Mouse (Mus musculus) T-helper 1 cell (primary cell): ENCODE measurements around the gene Cul9.
"Not testable (repeated sequence)": the region's sequence is repeated elsewhere in the genome, so short reads cannot be mapped to it uniquely, and the experiment has no call there.

ENCODE experiments used
- in situ Hi-C: fragments of 300-600 bp; cut with MboI, MseI; formaldehyde crosslinking; loops from one replicate; pipeline ENCODE4 v1.15.1; 2025; ENCODE audit warnings: high pct_unique_total_duplicates

The Cul9 gene

DNA sequence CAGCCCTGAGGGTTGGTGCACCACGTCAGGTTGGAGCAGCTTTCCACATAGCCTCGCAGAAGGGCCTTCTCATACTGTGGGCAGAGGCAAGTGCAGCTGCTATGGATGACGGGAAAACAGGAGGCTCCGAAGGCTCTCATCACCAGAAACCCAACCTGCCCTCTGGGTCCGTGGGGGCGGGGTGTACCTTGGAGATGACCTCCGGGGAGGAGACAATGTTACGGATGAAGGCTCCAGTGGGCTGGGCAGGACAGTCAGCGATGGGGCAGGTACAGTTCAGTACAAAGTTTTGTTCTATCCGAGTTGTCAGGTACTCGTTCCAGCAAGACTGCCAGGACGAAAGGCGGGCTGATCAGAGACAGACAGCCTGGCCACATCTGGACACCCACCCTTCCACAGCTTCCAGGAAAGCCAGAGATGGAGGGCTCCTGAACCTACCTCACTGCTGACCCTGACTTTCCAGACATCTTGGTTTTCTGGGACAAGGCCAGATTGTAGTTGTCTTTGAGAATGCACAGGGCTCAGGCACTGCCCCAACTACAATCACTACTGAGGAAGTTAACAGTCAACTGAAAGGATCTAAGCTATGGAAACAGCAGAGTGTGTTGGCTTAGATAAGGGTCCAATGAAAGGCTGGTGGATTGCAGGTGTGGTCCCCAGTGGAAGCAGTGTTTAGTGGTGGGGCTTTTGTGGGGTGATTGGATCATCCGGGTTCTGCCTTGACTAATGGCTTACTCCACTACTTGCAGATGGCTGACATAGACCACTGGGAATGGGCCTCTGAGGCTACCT is 42.1 kb downstream of the Cul9 start:
- in situ Hi-C loops = no loop called here

DNA sequence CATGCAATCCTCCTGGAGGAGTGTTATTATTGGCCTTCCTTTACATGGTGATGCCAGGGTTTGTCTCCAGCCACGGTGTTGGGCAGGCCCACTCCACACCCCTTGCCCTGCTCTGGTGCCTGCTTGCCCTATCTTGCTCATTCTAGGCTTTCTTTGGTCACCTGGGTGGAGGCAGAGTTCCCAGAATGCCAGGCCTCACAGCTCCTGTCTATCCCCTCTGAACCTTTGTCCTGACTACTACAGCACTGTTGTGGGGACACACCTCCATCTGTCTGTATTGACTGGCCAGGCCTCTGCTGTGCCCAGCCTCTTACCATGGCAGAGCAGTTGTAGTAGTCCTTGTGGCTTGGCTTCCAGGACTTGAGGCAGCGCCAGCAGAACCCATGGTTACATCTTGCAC is 43.4 kb downstream of the Cul9 start:
- in situ Hi-C loops = no loop called here

DNA sequence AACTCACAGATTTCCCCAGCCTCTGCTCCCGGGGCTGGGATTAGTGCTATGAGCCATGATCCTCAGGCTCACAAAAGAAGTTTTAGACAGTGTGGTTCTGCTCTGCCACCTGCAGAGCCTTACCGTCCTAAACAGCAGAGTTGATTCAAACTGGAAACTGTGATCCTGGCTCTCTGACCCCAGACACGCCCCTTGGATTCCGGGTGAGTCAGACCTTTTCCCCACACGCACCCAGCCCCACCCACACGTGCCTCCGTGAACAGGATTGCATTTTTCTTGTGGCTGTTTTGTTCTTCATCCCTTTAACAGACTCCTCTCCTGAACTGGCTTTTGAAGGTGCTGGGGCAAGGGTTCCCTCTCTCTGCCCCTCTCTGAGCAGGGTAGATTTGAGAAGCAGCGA is 48.2 kb downstream of the Cul9 start:
- in situ Hi-C loops = no loop called here

DNA sequence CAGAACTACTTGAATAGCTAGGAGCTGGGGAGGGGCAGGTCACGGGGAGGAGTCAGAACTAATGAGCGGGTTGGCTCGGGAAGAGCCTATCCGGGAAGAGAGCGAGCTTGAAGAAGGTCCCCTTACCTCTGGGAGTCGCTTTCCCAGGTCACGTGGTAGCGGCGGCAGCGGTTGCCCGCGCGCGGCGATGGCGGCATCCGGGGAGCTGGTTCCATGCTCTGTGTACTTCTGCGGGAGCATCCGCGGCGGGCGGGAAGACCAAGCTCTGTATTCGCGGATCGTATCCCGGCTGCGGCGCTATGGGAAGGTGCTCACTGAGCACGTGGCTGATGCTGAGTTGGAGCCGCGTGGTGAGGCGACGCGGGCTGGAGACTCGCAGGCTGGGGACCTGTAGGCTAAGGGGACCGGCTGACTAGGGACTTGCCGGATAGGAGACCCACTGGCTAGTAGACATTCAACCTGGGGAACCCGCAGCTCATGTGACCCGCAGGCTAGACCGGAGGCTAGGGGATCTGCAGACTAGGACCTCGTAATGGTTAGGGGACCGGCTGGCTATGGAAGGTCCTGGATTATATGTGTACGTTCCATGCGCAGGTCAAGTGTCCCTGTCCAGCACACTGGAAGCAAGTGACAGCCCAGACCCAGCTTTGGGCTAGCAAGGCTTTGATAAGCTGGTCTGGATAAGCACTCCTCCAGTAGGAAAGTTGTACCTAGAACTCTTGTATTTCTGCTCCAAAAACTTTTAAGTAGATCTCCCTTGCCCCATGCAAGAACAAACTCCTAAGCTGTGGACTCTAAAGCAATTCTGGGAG is 49.4 kb downstream of the Cul9 start, which contains the start of gene Dnph1:
Gene Dnph1 (plus strand): TSS at position 89 of the 812 bp plus-strand sequence.
- in situ Hi-C loops = no loop called here

DNA sequence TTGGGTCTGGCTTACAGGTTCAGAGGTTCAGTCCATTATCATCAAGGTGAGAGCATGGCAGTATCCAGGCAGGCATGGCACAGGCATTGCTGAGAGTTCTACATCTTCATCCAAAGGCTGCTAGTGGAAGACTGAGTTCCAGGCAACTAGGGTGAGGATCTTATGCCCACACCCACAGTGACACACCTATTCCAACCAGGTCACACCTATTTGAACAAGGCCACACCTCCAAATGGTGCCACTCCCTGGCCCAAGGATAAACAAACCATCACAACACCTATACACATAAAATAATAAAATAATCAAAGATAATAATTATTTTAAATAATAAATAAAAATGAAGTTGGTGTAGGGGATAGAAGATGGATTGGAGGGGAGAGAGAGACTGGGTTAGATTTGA is 50.1 kb downstream of the Cul9 start:
- in situ Hi-C loops = not testable (repeated sequence)

DNA sequence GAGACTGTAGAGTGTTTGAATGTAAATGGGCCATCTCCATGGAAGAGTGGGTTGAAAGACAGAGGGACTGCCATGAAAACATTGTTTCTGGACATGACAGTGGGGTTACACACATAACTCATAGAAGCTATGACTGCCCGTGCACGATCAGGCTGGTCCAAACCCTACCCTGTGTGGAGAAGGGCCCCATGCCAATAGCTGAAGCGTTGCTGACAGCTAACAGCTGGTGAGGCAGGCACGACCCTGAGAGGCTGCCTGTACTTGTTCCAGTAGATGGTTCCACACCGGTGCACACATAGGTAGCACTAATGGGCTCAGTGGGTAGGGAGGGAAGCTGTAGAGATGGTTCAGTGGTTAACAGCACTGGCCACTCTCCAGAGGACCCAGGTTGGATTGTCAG is 50.7 kb downstream of the Cul9 start:
- in situ Hi-C loops = no loop called here

DNA sequence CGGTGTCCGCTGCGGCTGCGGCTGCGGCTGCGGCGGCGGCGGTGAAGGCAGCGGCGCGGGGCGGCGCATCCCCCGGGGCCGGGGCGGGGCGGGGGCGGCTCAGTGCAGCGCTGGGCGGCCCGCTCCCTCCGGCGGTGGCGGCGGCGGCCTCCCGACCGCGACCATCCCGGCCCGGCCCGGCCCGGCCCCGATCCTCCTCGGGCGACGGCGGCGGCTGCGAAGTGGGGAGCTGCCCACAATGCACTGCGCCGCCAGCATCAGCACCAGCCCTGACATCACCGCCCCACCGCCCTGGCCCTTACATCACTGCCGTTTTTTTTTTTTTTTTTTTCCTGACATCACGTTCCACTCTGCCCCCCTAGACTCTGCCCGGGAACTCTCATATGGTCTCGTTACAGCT is 58.8 kb downstream of the Cul9 start, which contains the start of gene Ttbk1:
Gene Ttbk1 (minus strand): TSS at position 245 of the 400 bp plus-strand sequence.
- in situ Hi-C loops = no loop called here

DNA sequence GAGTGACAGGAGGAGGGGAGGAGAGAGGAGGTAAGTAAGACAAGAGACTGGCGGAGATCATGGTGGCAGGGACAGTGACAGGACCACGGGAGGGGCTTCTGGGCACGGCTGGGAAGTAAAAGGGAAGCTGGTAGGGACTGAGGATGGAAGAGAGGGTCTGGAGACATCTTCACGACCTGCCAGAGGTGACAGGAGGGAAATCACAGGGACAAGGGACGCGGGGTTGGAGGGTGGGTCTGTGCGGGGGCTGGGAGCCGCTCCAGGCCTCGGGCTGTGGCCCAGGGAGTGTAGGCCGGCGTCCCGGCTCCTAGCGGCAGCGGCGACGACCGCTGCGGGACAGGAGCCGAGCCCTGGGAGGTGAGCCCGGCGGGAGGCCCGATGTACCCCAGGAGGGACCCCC is 59.2 kb downstream of the Cul9 start:
- in situ Hi-C loops = no loop called here

DNA sequence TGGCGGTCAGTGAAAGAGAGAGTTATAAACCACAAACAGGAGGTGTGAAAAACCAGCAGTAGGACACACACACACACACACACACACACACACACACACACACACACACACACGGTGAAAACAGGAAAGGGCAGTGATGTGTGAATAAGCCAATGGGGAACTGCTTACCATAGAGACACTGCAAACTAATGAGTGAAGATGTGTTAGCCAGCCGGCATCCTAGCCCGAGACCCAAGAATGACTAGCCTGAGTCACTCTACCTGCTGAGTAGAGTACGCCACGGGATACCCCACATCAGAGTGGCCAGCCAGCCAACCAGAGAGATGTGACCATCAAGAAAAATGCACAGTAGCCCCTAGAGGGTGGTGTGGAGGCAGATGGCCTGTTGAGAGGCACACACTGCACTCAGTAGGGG is 61.7 kb downstream of the Cul9 start:
- in situ Hi-C loops = no loop called here

DNA sequence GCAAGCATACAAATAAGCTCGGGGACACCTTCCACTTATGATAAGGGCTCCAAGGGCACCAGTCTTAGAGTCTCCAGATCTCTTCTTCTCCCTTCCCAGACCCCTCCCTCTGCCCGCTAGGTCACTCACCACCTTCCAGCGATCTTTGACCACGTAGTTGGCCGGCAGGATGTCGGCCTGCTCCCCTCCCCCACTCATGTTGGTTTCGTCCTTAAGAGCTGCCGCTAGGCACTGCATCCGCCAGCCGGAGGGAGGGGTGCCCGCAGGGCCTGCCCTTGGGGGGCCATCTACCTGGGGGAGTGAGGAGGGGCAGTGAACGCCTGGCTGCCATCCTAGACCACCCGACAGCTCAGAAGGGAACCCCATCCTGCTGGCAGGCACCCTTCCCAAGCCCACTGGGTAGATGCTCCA is 62.2 kb downstream of the Cul9 start:
- in situ Hi-C loops = no loop called here

DNA sequence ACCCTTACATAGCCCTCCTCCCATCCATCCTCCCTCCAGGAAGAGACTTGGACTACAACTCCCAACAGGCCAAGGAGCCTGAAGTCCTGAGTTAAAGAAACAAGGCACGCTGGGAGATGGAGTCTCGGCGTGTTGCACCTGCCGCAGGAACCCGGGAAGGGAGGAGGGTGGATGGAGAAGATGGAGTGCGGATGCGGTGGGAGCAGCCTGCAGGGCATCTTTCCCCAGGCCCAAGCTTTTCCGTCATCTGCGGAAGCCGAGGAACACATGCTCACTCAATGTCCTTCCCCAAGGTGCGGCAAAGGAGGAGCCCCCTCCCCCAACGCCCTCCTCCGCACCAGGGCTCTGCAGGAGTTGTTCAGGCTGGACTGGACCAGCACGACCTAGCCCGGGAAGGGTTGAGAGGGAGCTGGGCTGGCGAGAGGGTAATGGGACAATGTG is 62.6 kb downstream of the Cul9 start:
- in situ Hi-C loops = no loop called here

DNA sequence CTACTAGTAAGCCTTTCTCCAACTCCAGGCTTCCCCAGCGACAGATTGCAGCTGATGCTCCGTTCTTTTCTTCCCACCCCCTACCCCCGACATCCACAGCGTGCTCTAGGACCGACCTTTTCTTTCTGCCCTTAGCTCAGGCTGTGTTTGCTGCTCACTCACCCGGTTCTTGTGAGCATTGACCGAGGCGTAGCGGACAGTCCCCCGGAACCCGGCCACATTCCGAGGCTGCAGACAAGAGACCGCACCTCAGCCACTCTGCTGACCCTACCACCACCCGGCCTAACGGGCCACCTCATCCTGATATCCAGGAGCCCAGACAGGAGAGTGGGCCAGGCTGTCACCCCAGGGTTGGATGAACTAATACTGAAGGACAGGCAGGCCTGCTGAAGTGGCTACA is 68.9 kb downstream of the Cul9 start:
- in situ Hi-C loops = no loop called here

DNA sequence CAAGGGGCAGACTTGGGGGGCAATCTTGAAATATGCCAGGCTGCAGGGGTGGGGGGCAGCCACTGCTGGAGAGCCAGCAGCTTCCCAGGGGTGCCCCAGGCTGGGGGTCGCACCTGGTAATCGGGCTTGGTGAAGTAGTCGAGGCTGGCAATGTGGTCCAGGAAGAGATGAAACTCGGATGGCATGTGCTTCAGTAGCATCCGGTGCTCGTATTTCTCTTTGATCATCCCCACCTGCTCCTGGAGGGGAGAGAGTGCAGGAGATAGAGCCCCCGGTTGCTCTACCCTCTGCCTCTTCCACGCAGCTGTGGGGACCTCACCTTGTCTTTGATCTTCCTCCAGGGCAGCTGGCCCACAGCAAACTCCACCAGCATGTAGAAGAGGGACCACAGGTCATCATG is 69.6 kb downstream of the Cul9 start:
- in situ Hi-C loops = no loop called here

DNA sequence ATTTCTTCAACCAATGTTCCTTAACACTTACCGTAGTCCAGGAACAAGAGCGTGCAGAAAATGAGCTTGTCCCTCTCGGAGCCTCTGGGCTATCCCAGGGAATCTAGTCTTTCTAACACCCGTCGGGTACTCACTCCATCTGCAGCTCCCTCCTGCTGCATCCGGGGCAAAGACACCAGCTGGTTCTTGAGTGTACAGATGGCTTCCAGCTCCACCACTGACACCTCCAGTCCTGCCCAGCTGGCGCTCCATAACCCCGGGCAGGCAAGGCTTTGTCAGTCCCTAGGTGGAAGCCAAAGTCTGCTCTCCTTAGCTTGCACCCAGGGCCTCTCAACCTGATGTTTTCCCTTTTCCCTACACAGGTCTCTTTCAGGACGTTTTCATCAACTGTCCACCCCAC is 78.4 kb downstream of the Cul9 start:
- in situ Hi-C loops = no loop called here

DNA sequence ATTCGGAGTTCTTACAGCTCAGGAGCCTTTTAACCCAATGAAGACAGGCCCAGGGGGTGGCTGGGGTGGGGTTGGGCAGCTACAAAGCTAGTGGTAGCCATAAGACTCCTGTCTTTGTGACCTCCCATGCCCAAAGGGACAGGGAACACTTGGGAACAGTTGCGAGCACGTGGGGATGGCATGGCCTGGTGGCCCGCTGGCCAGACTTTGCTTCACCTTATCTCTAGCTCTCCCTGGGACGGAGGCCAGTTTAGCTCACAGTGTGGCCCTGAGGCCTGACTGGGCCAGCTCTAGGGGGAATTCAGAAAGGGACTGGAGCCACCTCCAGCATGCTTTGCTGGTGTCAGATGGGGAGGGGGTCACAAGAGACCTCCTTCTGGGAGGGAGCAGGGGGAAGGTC is 84.0 kb downstream of the Cul9 start:
- in situ Hi-C loops = no loop called here

DNA sequence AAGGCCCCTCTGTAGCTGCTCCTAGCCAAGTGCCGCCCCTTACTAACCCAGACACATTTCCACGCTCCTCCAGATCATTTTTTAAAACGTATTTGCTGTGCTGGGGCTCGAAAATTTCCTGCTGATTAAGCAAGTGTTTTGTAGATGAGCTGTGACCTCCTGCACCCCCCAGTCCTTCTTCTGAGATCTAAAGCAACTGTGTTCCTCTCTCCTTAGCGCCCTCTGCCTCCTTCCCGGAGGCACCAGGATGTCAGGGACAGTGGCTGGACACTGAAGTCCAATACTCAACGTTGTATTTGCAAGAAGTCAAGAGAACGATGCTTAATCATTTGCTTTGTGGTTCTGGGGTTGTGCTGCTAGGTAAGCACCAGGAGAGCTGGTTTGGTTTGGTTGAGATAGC is 84.8 kb downstream of the Cul9 start:
- in situ Hi-C loops = no loop called here

DNA sequence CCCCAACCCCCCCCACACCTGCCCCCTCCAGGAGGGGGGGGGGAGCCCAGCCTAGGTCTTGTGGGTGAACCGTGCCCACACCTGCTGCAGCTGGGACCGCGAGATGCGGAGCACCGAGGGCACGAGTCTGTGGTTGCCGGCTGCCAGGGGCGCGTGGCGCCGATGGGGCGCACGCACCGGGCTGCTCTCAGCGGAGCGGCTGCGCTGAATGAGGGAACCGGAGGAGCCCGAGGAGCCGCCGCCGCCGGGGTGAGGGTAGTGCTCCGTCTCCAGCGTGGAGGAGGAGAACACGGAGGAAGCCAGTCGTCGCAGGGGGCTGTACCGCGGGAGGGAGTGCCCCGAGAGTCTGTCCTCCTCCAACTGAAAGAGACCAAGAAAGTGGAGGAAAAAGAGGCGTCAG is 85.5 kb downstream of the Cul9 start:
- in situ Hi-C loops = no loop called here

DNA sequence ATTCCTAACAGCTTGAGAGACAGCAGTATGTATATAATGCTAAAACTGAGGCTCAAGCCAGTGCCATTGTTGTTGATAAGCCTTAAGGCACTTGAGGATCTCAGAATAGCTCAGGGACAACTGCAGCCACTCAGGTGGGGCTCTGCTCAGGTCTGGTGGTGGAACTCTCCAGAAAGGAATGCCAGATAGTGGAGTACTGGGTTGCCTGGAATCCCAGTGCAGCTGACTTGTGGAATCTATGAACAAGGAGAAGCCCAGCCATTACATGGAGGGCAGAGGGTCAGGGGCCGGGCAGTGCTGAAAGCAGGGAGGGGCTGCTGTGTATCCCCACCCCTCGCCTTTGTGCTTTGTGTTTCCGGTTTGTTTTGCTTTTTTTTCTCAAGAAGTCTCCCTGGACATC is 87.7 kb downstream of the Cul9 start:
- in situ Hi-C loops = no loop called here

DNA sequence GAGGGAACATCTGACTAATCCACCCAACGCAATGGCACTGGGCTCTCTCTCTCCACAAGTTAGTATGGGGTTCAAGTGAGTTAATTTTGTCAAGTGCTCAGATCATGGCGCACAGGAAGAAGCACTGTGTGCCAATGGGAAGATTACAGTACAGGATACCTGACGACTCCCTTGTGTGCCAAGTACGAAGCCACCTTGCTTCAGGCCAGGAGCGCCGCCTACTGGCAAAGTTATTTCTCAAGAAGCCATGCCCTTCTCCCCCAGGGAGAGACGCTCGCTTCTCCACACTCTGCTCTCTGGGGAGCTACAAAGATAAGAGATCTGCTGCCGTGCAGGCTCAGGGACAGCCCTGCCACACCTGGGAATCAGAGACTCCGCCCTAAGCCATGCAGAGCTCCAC is 88.4 kb downstream of the Cul9 start:
- in situ Hi-C loops = no loop called here

DNA sequence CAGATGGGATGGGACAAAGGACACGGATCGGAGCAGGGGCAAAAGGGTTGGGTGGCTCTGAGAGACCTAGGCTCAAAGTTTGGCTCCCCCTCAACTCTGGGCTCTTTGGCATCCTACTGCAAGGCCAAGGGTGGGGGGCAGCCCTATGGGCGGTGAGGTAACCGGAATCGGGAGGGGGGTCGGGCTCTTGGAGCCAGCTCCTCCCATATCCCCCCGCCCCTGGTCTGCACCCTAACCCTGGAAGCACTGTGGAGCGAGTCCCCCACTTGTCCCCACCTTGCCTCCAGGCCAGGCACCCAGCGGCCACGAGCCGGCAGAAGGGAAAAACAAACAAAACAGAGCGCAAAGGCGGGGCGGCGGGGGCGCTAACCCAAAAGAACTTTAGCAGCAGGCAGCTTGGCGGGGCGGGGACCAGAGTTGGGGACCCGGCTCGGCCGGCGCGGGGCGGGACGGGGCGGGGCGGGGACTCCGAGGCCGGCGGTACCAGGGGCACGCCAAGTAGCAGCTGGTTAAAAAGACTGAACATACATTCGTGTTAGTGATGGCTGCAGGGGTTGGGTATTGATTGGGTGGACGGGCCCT is 91.0 kb downstream of the Cul9 start:
- in situ Hi-C loops = no loop called here

DNA sequence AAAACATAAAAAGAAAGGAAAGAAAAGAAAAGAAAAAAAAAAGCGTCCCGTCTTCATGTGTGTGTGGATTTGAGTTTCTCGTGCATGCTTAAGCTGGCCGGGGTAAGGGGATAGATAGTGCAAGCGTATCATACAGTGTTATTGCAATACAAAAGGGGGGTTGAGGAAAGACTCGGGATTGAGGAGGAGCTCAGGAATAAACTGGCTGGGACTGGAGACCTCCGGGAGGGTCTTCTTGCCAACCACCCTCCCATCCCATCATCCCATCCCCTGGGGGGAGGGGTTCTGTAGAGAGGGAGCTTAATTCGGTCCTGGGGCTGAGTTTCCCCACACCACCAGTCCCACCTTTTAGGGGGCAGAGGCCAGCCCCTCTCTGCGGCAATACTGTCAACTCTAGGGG is 91.6 kb downstream of the Cul9 start:
- in situ Hi-C loops = loop anchor here (5.0 kb wide), 1 partner anchor 38 kb away; no protein-coding TSS in a partner anchor

DNA sequence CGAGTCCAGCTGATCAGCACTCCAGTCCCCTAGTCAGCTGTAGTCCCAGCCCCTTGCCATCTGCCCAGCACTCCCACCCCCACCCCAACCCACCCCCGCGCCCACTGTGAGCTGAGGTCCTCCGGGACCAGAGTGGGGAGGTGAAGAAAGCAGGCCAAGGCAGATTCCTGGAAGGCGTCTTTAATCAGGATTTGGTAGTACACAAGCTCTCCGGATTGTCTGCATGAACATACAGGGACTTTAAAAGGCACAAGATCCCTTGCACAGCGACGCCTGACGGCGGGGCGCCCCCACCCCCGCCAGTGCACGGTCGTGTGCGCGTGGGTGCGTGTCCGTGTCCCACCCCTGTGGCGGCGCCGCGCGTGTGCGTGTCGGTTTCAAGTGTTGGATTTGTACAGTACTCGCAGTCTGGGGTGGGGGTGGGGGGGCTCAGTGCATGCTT is 92.2 kb downstream of the Cul9 start:
- in situ Hi-C loops = loop anchor here (5.0 kb wide), 1 partner anchor 38 kb away; no protein-coding TSS in a partner anchor
